Mouse (Mus musculus) liver, postnatal 0 days (tissue): ENCODE measurements at regions not wholly inside any gene's neighbourhood (a gene's known extent, or its start where the extent isn't known, plus 50 kb on each side); places are given as distances from the start of the nearest gene placed in this dataset.

ENCODE experiments used
- ATAC-seq: fragments of 200-750 bp; cut with Nextera tagmentation; 2 replicates; pipeline ENCODE4 v1.8.0; 2017; ENCODE audit warnings: mild to moderate bottlenecking, moderate library complexity
- DNase-seq: peaks from one replicate; pipeline ENCODE4 v3.0.0-alpha.2; 2016
- H3K27ac ChIP-seq: fragments of 300-500 bp; sonication (generic); 2 replicates; pipeline ENCODE4 v1.5.1; 2014; ENCODE audit warnings: antibody characterized with exemption, moderate library complexity, mild to moderate bottlenecking, low read depth
- H3K27me3 ChIP-seq: fragments of 300-500 bp; sonication (generic); 2 replicates; pipeline ENCODE4 v1.6.1; 2014; ENCODE audit warnings: low read length, control low read depth, mixed read lengths; ENCODE audit not compliant: insufficient read depth
- H3K36me3 ChIP-seq: fragments of 300-500 bp; sonication (generic); replicated peaks from 2 replicates; pipeline ENCODE4 v1.6.1; 2014; ENCODE audit warnings: mild to moderate bottlenecking, control low read depth, low read length, moderate library complexity, mixed read lengths; ENCODE audit not compliant: insufficient read depth
- H3K4me1 ChIP-seq: fragments of 300-500 bp; sonication (generic); 2 replicates; pipeline ENCODE4 v1.6.1; 2014; ENCODE audit warnings: antibody characterized with exemption, mild to moderate bottlenecking, control low read depth; ENCODE audit not compliant: insufficient read depth
- H3K4me2 ChIP-seq: fragments of 300-500 bp; sonication (generic); 2 replicates; pipeline ENCODE4 v1.6.1; 2014; ENCODE audit warnings: low read depth, mild to moderate bottlenecking, low read length, moderate library complexity, mixed read lengths
- H3K4me3 ChIP-seq: fragments of 300-500 bp; sonication (generic); 2 replicates; pipeline ENCODE4 v1.5.1; 2014; ENCODE audit warnings: low read depth, low read length
- H3K9ac ChIP-seq: fragments of 300-500 bp; sonication (generic); replicated peaks from 2 replicates; pipeline ENCODE4 v1.6.1; 2014; ENCODE audit warnings: mild to moderate bottlenecking, moderate library complexity
- H3K9me3 ChIP-seq: fragments of 300-500 bp; sonication (generic); 2 replicates; pipeline ENCODE4 v1.6.1; 2016; ENCODE audit warnings: mild to moderate bottlenecking, control low read depth, low read length, mixed read lengths
- CTCF ChIP-seq: sonication (generic); IDR thresholded peaks from 2 replicates; pipeline ENCODE4 v1.5.1; 2016; ENCODE audit warnings: antibody characterized with exemption, low read depth
- EP300 ChIP-seq: IDR thresholded peaks from 2 replicates; pipeline ENCODE4 v1.6.1; 2016; ENCODE audit warnings: antibody characterized with exemption, low read depth, mild to moderate bottlenecking
- WGBS: fragments of 180-500 bp; shearing (Covaris S2); extraction: QIAGEN DNeasy Blood & Tissue Kit; methylation state at CpG from one replicate; pipeline ENCODE4 v1.1.7; 2014; ENCODE audit not compliant: insufficient replicate concordance; 5-methylcytosine and 5-hydroxymethylcytosine counted together

DNA sequence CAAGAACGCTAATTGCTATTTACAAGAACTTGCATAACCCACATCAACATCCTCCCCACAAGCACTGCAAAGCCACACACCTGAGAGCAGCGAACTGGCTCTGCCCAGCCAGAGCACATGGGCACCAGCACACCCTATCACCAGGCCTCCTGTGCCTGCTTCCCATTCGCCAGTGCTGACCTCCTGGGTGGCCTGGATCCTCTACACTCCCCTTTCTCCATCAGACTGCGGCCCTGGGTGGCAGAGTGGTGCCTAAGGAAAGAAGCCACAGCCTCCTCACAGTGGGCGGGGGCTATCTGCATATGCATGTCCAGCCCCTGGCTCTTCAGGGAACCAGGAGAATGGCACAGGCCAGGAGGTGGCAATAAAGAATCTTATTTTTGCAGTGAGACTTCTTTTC lies 187.9 kb upstream of the Klf14 start:
- no peak overlapping the region for H3K4me3 ChIP-seq
- no peak overlapping the region for H3K4me2 ChIP-seq
- no peaks in the 10 kb centered on the region for H3K9me3 ChIP-seq
- DNase-seq, result no peak
- ATAC-seq, result peak; percentile 53
- no peaks in the 10 kb centered on the region for H3K27me3 ChIP-seq
- no peak overlapping the region for H3K9ac ChIP-seq
- TF ChIP-seq CTCF (no peak), EP300 (no peak)
- H3K4me1 ChIP-seq, result peaks cover 14% of the 10 kb centered on the region
- 61% methylated on average over 5 of the region's 5 CpGs for WGBS
- no peaks in the 10 kb centered on the region for H3K36me3 ChIP-seq
- 0 out of 2 replicates have a peak overlapping the region, but pooled peaks have one; percentile 18 for H3K27ac ChIP-seq

GRCm38 (mm10) chr6:31147682-31148081 lies 188.8 kb upstream of the Klf14 start:
- Histone ChIP-seq H3K36me3 (no peaks in the 10 kb centered on the region), H3K27me3 (no peaks in the 10 kb centered on the region), H3K9me3 (no peaks in the 10 kb centered on the region), H3K4me2 (no peak overlapping the region), H3K27ac (no peak overlapping the region), H3K4me3 (no peak overlapping the region), H3K9ac (no peak overlapping the region), H3K4me1 (peaks cover 14% of the 10 kb centered on the region)
- TF ChIP-seq CTCF (no peak), EP300 (no peak)
- 86% methylated on average over 10 of the region's 10 CpGs for WGBS
- DNase-seq (no peak), ATAC-seq (no peak)

GRCm38 (mm10) chr6:31148311-31148856 lies 189.5 kb upstream of the Klf14 start:
- ATAC-seq (peak; percentile 78), DNase-seq (no peak)
- H3K36me3 ChIP-seq, result no peaks in the 10 kb centered on the region
- WGBS, result 55% methylated on average over 8 of the region's 8 CpGs
- H3K4me3 ChIP-seq, result no peak overlapping the region
- H3K4me1 ChIP-seq, result peaks cover 14% of the 10 kb centered on the region
- peak overlapping the region; percentile 58 for H3K27ac ChIP-seq
- no peak overlapping the region for H3K4me2 ChIP-seq
- no peaks in the 10 kb centered on the region for H3K27me3 ChIP-seq
- no peak overlapping the region for H3K9ac ChIP-seq
- no peaks in the 10 kb centered on the region for H3K9me3 ChIP-seq
- TF ChIP-seq EP300 (peak; percentile 37; the same call in 1 of the 2 replicates), CTCF (no peak)

GRCm38 (mm10) chr6:31149164-31149563 lies 190.3 kb upstream of the Klf14 start:
- no peak for TF ChIP-seq EP300
- TF ChIP-seq CTCF, result no peak
- Histone ChIP-seq H3K4me2 (no peak overlapping the region), H3K36me3 (no peaks in the 10 kb centered on the region), H3K4me1 (peaks cover 14% of the 10 kb centered on the region), H3K4me3 (no peak overlapping the region), H3K9me3 (no peaks in the 10 kb centered on the region), H3K27ac (peak overlapping the region; percentile 58), H3K9ac (no peak overlapping the region), H3K27me3 (no peaks in the 10 kb centered on the region)
- 69% methylated on average over 6 of the region's 6 CpGs for WGBS
- ATAC-seq (no peak), DNase-seq (no peak)

GRCm38 (mm10) chr6:31150416-31150815 lies 191.5 kb upstream of the Klf14 start:
- Histone ChIP-seq H3K9ac (no peak overlapping the region), H3K4me2 (no peak overlapping the region), H3K4me3 (no peak overlapping the region), H3K36me3 (no peaks in the 10 kb centered on the region), H3K4me1 (peaks cover 14% of the 10 kb centered on the region), H3K27ac (no peak overlapping the region), H3K27me3 (no peaks in the 10 kb centered on the region), H3K9me3 (no peaks in the 10 kb centered on the region)
- no peak for DNase-seq
- no peak for TF ChIP-seq EP300
- no peak for TF ChIP-seq CTCF
- 85% methylated on average over 8 of the region's 8 CpGs for WGBS
- ATAC-seq, result no peak

GRCm38 (mm10) chr6:31155857-31156256 lies 197.0 kb upstream of the Klf14 start:
- H3K27me3 ChIP-seq, result no peaks in the 10 kb centered on the region
- H3K27ac ChIP-seq, result no peak overlapping the region
- WGBS, result 26% methylated on average over 5 of the region's 5 CpGs
- peak; percentile 52 for DNase-seq
- H3K4me3 ChIP-seq, result no peak overlapping the region
- no peak for ATAC-seq
- no peak overlapping the region for H3K9ac ChIP-seq
- no peaks in the 10 kb centered on the region for H3K9me3 ChIP-seq
- peak; percentile 79 for TF ChIP-seq CTCF
- no peak for TF ChIP-seq EP300
- H3K4me2 ChIP-seq, result no peak overlapping the region
- no peaks in the 10 kb centered on the region for H3K4me1 ChIP-seq
- H3K36me3 ChIP-seq, result no peaks in the 10 kb centered on the region

DNA sequence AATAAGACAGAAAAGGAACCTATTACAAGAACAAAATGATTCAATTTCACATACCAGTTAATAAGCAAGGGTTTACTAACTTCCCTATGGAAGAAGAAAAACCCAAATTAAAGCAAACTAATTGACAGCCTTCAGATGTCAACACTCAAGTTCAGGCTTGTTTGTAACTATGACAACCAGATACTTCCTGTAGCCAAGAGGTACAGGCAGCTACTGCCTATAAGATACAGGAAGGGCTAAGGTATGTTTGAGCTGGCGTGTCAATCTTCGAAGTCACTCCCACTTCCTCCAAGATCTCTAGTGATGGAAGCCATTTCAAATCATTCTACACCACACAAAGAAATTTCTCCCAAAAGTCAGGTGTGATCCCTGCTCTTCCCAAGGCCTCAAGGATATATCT lies 198.1 kb upstream of the Klf14 start:
- no peak overlapping the region for H3K9ac ChIP-seq
- no peak overlapping the region for H3K27ac ChIP-seq
- no peaks in the 10 kb centered on the region for H3K27me3 ChIP-seq
- no peak overlapping the region for H3K4me3 ChIP-seq
- H3K4me2 ChIP-seq, result no peak overlapping the region
- 65% methylated on average over 2 of the region's 2 CpGs for WGBS
- TF ChIP-seq CTCF (no peak), EP300 (no peak)
- peaks cover 3% of the 10 kb centered on the region; the same call in 1 of the 2 replicates for H3K4me1 ChIP-seq
- ATAC-seq (no peak), DNase-seq (no peak)
- no peaks in the 10 kb centered on the region for H3K36me3 ChIP-seq
- H3K9me3 ChIP-seq, result no peaks in the 10 kb centered on the region
